Mouse (Mus musculus) lung, adult 2 months (tissue): ENCODE results near the gene Ppp1r13l. TPM values are rescaled to one million over a fixed set of nuclear protein-coding genes. Genes with fewer than 3 reads are reported as not detected.

Source experiments
- DNase-seq: peaks from one replicate; pipeline ENCODE4 v3.0.0; 2022
- H3K4me1 ChIP-seq: fragments of 200-500 bp; 2 replicates; pipeline ENCODE4 v1.6.1; 2011; ENCODE audit warnings: low read length; ENCODE audit not compliant: control insufficient read depth, insufficient read depth
- H3K4me3 ChIP-seq: fragments of 200-500 bp; replicated peaks from 2 replicates; pipeline ENCODE3; 2011; ENCODE audit warnings: low read depth, mild to moderate bottlenecking, control low read depth, low read length; ENCODE audit errors: extremely low read depth
- CTCF ChIP-seq: fragments of 200-500 bp; IDR thresholded peaks from 2 replicates; pipeline ENCODE4 v1.5.1; 2011; ENCODE audit warnings: mild to moderate bottlenecking, low read length, control low read depth; ENCODE audit not compliant: insufficient read depth
- POLR2A ChIP-seq: fragments of 200-500 bp; IDR thresholded peaks from 2 replicates; pipeline ENCODE4 v1.6.1; 2011; ENCODE audit warnings: low read depth, mild to moderate bottlenecking, control low read depth, low read length, borderline replicate concordance; ENCODE audit errors: extremely low read depth
- WGBS: fragments of 180-500 bp; shearing (Covaris S2); methylation state at CpG from one replicate; pipeline ENCODE4 v1.1.7; 2018; 5-methylcytosine and 5-hydroxymethylcytosine counted together
- polyA plus RNA-seq: library from polyadenylated mRNA; depleted of rRNA; stranded (reverse); fragments of >200 nt; gene quantifications from 2 replicates; pipeline ENCODE4 v1.2.3, GENCODE M21; 2012

Gene Ppp1r13l
- polyA plus RNA-seq, 1 experiment, result 17.8 TPM

GRCm38 (mm10) chr7:19332709-19333352 is 26.7 kb upstream of the Ppp1r13l start:
- no peak for TF ChIP-seq POLR2A
- no peak for TF ChIP-seq CTCF
- Histone ChIP-seq H3K4me1 (peaks cover 5% of the 10 kb centered on the region), H3K4me3 (peak overlapping the region; percentile 88)
- under 1% methylated on average over 52 of the region's 52 CpGs for WGBS
- peak; percentile 66 for DNase-seq

- no peak overlapping the region for H3K4me3 ChIP-seq
- no peak for TF ChIP-seq CTCF
- DNase-seq, result no peak
- peaks cover 5% of the 10 kb centered on the region for H3K4me1 ChIP-seq
- 40% methylated on average over 3 of the region's 3 CpGs for WGBS
These were observed 24.0 kb upstream of the Ppp1r13l start for GRCm38 (mm10) chr7:19335583-19335982.

- Histone ChIP-seq H3K4me1 (peaks cover 5% of the 10 kb centered on the region), H3K4me3 (no peak overlapping the region)
- 56% methylated on average over 10 of the region's 10 CpGs for WGBS
- DNase-seq, result no peak
- TF ChIP-seq POLR2A (no peak), CTCF (no peak)
These were observed 22.4 kb upstream of the Ppp1r13l start for GRCm38 (mm10) chr7:19337122-19337521.

GRCm38 (mm10) chr7:19338060-19338459 is 21.5 kb upstream of the Ppp1r13l start:
- DNase-seq, result no peak
- TF ChIP-seq CTCF (no peak), POLR2A (no peak)
- 56% methylated on average over 2 of the region's 2 CpGs for WGBS
- H3K4me1 ChIP-seq, result peaks cover 7% of the 10 kb centered on the region
- no peak overlapping the region for H3K4me3 ChIP-seq

GRCm38 (mm10) chr7:19338596-19338995 is 21.0 kb upstream of the Ppp1r13l start:
- TF ChIP-seq POLR2A, result no peak
- TF ChIP-seq CTCF, result no peak
- DNase-seq, result no peak
- H3K4me3 ChIP-seq, result no peak overlapping the region
- peaks cover 7% of the 10 kb centered on the region for H3K4me1 ChIP-seq
- 55% methylated on average over 7 of the region's 7 CpGs for WGBS

- Histone ChIP-seq H3K4me3 (no peak overlapping the region), H3K4me1 (peaks cover 14% of the 10 kb centered on the region)
- DNase-seq, result no peak
- TF ChIP-seq POLR2A (no peak), CTCF (no peak)
- 25% methylated on average over 10 of the region's 10 CpGs for WGBS
These were observed 18.3 kb upstream of the Ppp1r13l start for GRCm38 (mm10) chr7:19341250-19341649.

- no peak for TF ChIP-seq POLR2A
- no peak for TF ChIP-seq CTCF
- Histone ChIP-seq H3K4me1 (peaks cover 14% of the 10 kb centered on the region), H3K4me3 (no peak overlapping the region)
- 1% methylated on average over 41 of the region's 41 CpGs for WGBS
- DNase-seq, result no peak
These were observed 17.7 kb upstream of the Ppp1r13l start for GRCm38 (mm10) chr7:19341761-19342409.

- H3K4me3 ChIP-seq, result peak overlapping the region; percentile 14
- WGBS, result under 1% methylated on average over 27 of the region's 27 CpGs
These were observed 17.0 kb upstream of the Ppp1r13l start for GRCm38 (mm10) chr7:19342481-19343027.

GRCm38 (mm10) chr7:19343210-19343808 is 16.2 kb upstream of the Ppp1r13l start:
- DNase-seq, result peak; percentile 82
- H3K4me3 ChIP-seq, result peak overlapping the region; percentile 31
- under 1% methylated on average over 11 of the region's 11 CpGs for WGBS
- peaks cover 14% of the 10 kb centered on the region for H3K4me1 ChIP-seq
- TF ChIP-seq POLR2A, result no peak
- TF ChIP-seq CTCF, result peak; percentile 95

More at GRCm38 (mm10) chr7:19342481-19343027, 17.0 kb upstream of the Ppp1r13l start:
- TF ChIP-seq CTCF (peak; percentile 85), POLR2A (no peak)
- DNase-seq, result peak; percentile 88
- H3K4me1 ChIP-seq, result peaks cover 14% of the 10 kb centered on the region

- WGBS, result 13% methylated on average over 12 of the region's 12 CpGs
- peak; percentile 16 for DNase-seq
- Histone ChIP-seq H3K4me3 (peak within 1 kb of the TSS; percentile 96), H3K4me1 (peaks cover 14% of the 10 kb centered on the region)
- TF ChIP-seq CTCF (no peak), POLR2A (no peak)
These were observed 15.2 kb upstream of the Ppp1r13l start, which contains the start of gene Ercc1 for GRCm38 (mm10) chr7:19344237-19344847. TSS of gene Ercc1 (plus strand) at chr7:19344778.
